Mouse (Mus musculus): ENCODE results near the gene Gucy2d. TPM values are rescaled to one million over a fixed set of nuclear protein-coding genes. Genes with fewer than 3 reads are reported as not detected.

Gucy2d gene
- polyA plus RNA-seq, 1 experiment from 2014 or later: not detected

DNA sequence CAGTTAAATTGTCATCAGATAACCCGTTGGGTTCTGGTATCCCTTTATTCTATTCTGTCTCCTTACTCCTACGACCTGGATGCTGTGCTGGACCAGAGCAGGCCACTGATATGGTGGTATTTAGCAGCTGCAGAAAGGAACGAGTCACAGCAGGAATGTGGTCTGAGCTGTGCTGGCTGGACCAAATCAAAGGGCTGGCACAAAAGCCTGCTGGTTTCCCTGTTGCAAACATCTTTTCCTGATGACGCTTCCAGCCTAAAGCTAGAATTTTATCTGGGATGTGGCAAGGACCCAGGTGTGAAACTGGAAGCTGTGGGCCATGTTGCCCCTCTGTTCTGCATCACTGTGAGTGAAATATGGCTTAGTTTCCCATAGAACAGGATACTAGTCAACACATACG, 57.2 kb downstream of the Gucy2d start:
- DNase-seq (ENCODE audit: low spot score) (no peak), ATAC-seq (replicated peaks; ENCODE audit: low FRiP score) (no peak)
- Histone ChIP-seq H3K36me3 (ENCODE audit: control insufficient read depth, insufficient read depth, low read length) (no peaks in the 10 kb centered on the region), H3K9ac (ENCODE audit: low read length) (no peak overlapping the region), H3K4me2 (ENCODE audit: low read depth, low read length, severe bottlenecking) (no peak overlapping the region), H3K4me1 (replicated peaks; ENCODE audit: control insufficient read depth, insufficient read depth, low read length) (no peaks in the 10 kb centered on the region), H3K9me3 (ENCODE audit: control insufficient read depth, low read length) (no peaks in the 10 kb centered on the region), H3K4me3 (ENCODE audit: low read depth, low read length) (no peak overlapping the region), H3K27me3 (ENCODE audit: control insufficient read depth, insufficient read depth, low read length) (no peaks in the 10 kb centered on the region), H3K27ac (ENCODE audit: low read depth, low read length) (no peak overlapping the region)
- WGBS: 60% methylated on average over 5 of the region's 5 CpGs

DNA sequence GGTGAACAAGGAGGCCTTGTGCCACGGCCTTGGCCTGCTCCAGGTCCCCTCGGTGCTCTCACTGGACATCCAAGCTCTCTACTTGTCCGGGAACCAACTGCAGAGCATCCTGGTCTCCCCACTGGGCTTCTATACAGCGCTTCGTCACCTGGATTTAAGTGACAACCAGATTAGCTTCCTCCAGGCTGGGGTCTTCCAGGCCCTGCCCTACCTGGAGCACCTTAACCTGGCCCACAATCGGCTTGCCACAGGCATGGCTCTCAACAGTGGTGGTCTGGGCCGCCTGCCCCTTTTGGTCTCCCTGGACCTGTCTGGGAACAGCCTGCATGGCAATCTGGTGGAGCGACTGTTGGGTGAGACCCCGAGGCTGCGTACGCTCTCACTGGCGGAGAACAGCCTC, 57.9 kb downstream of the Gucy2d start:
- H3K4me1 ChIP-seq (replicated peaks; ENCODE audit: control insufficient read depth, insufficient read depth, low read length): no peaks in the 10 kb centered on the region
- no peak for DNase-seq (ENCODE audit: low spot score)
- no peak overlapping the region for H3K4me3 ChIP-seq (ENCODE audit: low read depth, low read length)
- H3K27me3 ChIP-seq (ENCODE audit: control insufficient read depth, insufficient read depth, low read length): no peaks in the 10 kb centered on the region
- no peaks in the 10 kb centered on the region for H3K36me3 ChIP-seq (ENCODE audit: control insufficient read depth, insufficient read depth, low read length)
- ATAC-seq (replicated peaks; ENCODE audit: low FRiP score): no peak
- WGBS: 90% methylated on average over 12 of the region's 12 CpGs
- H3K9ac ChIP-seq (ENCODE audit: low read length): no peak overlapping the region
- H3K4me2 ChIP-seq (ENCODE audit: low read depth, low read length, severe bottlenecking): no peak overlapping the region
- no peaks in the 10 kb centered on the region for H3K9me3 ChIP-seq (ENCODE audit: control insufficient read depth, low read length)
- H3K27ac ChIP-seq (ENCODE audit: low read depth, low read length): no peak overlapping the region

GRCm38 (mm10) chr7:98498656-98499560, 58.7 kb downstream of the Gucy2d start:
- Histone ChIP-seq H3K36me3 (ENCODE audit: control insufficient read depth, insufficient read depth, low read length) (no peaks in the 10 kb centered on the region), H3K4me3 (ENCODE audit: low read depth, low read length) (no peak overlapping the region), H3K4me1 (replicated peaks; ENCODE audit: control insufficient read depth, insufficient read depth, low read length) (no peaks in the 10 kb centered on the region), H3K9ac (ENCODE audit: low read length) (no peak overlapping the region), H3K27ac (ENCODE audit: low read depth, low read length) (no peak overlapping the region), H3K9me3 (ENCODE audit: control insufficient read depth, low read length) (no peaks in the 10 kb centered on the region), H3K27me3 (ENCODE audit: control insufficient read depth, insufficient read depth, low read length) (no peaks in the 10 kb centered on the region), H3K4me2 (ENCODE audit: low read depth, low read length, severe bottlenecking) (no peak overlapping the region)
- no peak for ATAC-seq (replicated peaks; ENCODE audit: low FRiP score)
- 85% methylated on average over 20 of the region's 20 CpGs for WGBS
- DNase-seq (ENCODE audit: low spot score): no peak

DNA sequence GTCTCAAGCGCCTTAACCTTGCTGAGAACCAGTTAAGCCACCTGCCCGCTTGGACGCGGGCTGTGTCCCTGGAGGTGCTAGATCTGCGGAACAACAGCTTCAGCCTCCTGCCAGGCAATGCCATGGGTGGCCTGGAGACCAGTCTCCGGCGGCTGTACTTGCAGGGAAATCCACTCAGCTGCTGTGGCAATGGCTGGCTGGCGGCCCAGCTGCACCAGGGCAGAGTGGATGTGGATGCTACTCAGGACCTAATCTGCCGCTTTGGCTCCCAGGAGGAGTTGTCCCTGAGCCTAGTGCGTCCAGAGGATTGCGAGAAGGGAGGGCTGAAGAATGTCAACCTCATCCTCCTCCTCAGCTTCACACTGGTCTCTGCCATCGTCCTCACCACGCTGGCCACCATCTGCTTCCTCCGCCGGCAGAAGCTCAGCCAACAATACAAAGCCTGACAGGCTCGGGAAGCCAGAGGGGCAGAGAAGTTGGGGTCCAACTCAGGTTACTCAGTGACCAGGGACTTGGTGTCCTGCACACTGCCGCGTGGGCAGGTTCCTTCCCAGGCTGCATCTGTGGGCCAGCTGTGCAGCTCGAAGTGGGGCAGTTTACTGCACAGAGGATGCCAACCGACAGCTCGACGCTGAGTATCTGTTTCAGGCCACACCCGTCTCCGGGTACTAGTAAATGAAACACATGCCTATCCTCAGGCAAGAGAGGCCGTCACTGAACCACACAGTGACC, 59.5 kb downstream of the Gucy2d start:
- DNase-seq (ENCODE audit: low spot score): no peak
- no peaks in the 10 kb centered on the region for H3K36me3 ChIP-seq (ENCODE audit: control insufficient read depth, insufficient read depth, low read length)
- no peak overlapping the region for H3K9ac ChIP-seq (ENCODE audit: low read length)
- H3K27me3 ChIP-seq (ENCODE audit: control insufficient read depth, insufficient read depth, low read length): no peaks in the 10 kb centered on the region
- no peak overlapping the region for H3K27ac ChIP-seq (ENCODE audit: low read depth, low read length)
- H3K4me3 ChIP-seq (ENCODE audit: low read depth, low read length): no peak overlapping the region
- no peaks in the 10 kb centered on the region for H3K9me3 ChIP-seq (ENCODE audit: control insufficient read depth, low read length)
- no peak for ATAC-seq (replicated peaks; ENCODE audit: low FRiP score)
- WGBS: 83% methylated on average over 25 of the region's 25 CpGs
- no peaks in the 10 kb centered on the region for H3K4me1 ChIP-seq (replicated peaks; ENCODE audit: control insufficient read depth, insufficient read depth, low read length)
- H3K4me2 ChIP-seq (ENCODE audit: low read depth, low read length, severe bottlenecking): no peak overlapping the region

GRCm38 (mm10) chr7:98500470-98500869, 60.3 kb downstream of the Gucy2d start:
- no peak overlapping the region for H3K9ac ChIP-seq (ENCODE audit: low read length)
- DNase-seq (ENCODE audit: low spot score): no peak
- no peaks in the 10 kb centered on the region for H3K36me3 ChIP-seq (ENCODE audit: control insufficient read depth, insufficient read depth, low read length)
- no peak for ATAC-seq (replicated peaks; ENCODE audit: low FRiP score)
- WGBS: 94% methylated on average over 3 of the region's 3 CpGs
- H3K4me1 ChIP-seq (replicated peaks; ENCODE audit: control insufficient read depth, insufficient read depth, low read length): no peaks in the 10 kb centered on the region
- H3K27me3 ChIP-seq (ENCODE audit: control insufficient read depth, insufficient read depth, low read length): no peaks in the 10 kb centered on the region
- no peak overlapping the region for H3K4me2 ChIP-seq (ENCODE audit: low read depth, low read length, severe bottlenecking)
- no peaks in the 10 kb centered on the region for H3K9me3 ChIP-seq (ENCODE audit: control insufficient read depth, low read length)
- no peak overlapping the region for H3K27ac ChIP-seq (ENCODE audit: low read depth, low read length)
- no peak overlapping the region for H3K4me3 ChIP-seq (ENCODE audit: low read depth, low read length)

- Histone ChIP-seq H3K4me3 (ENCODE audit: low read depth, low read length) (no peak overlapping the region), H3K27me3 (ENCODE audit: control insufficient read depth, insufficient read depth, low read length) (no peaks in the 10 kb centered on the region), H3K9ac (ENCODE audit: low read length) (no peak overlapping the region), H3K27ac (ENCODE audit: low read depth, low read length) (no peak overlapping the region), H3K4me2 (ENCODE audit: low read depth, low read length, severe bottlenecking) (no peak overlapping the region), H3K9me3 (ENCODE audit: control insufficient read depth, low read length) (no peaks in the 10 kb centered on the region), H3K4me1 (replicated peaks; ENCODE audit: control insufficient read depth, insufficient read depth, low read length) (no peaks in the 10 kb centered on the region), H3K36me3 (ENCODE audit: control insufficient read depth, insufficient read depth, low read length) (no peaks in the 10 kb centered on the region)
- WGBS: 92% methylated on average over 7 of the region's 7 CpGs
- no peak for DNase-seq (ENCODE audit: low spot score)
- ATAC-seq (replicated peaks; ENCODE audit: low FRiP score): no peak
These were observed 60.9 kb downstream of the Gucy2d start for GRCm38 (mm10) chr7:98501078-98501477.

DNA sequence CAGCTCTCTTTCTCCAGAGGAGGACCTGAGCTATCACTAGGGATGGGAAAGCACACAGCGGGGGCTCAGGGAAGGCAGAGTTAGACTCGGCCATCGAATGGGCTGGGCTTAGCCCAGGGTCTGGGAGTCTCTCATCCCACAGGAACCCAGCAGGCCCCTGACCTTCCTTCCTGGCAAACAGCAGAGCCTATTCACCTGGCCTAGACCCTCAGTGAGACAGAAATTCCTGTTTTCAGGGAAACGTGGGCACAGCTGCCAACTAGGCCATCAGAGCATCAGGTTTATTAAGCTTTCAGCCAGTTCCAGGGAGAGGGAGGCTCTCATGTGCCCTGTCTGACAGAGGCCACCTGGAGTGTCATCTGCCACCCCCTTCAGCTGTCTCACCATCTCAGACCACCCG, 62.7 kb downstream of the Gucy2d start:
- DNase-seq (ENCODE audit: low spot score) (no peak), ATAC-seq (replicated peaks; ENCODE audit: low FRiP score) (no peak)
- 25% methylated on average over 5 of the region's 5 CpGs for WGBS
- no peak overlapping the region for H3K4me2 ChIP-seq (ENCODE audit: low read depth, low read length, severe bottlenecking)
- no peak overlapping the region for H3K4me3 ChIP-seq (ENCODE audit: low read depth, low read length)
- H3K9ac ChIP-seq (ENCODE audit: low read length): no peak overlapping the region
- H3K36me3 ChIP-seq (ENCODE audit: control insufficient read depth, insufficient read depth, low read length): no peaks in the 10 kb centered on the region
- no peaks in the 10 kb centered on the region for H3K4me1 ChIP-seq (replicated peaks; ENCODE audit: control insufficient read depth, insufficient read depth, low read length)
- no peaks in the 10 kb centered on the region for H3K9me3 ChIP-seq (ENCODE audit: control insufficient read depth, low read length)
- no peaks in the 10 kb centered on the region for H3K27me3 ChIP-seq (ENCODE audit: control insufficient read depth, insufficient read depth, low read length)
- no peak overlapping the region for H3K27ac ChIP-seq (ENCODE audit: low read depth, low read length)

GRCm38 (mm10) chr7:98503951-98504647, 63.9 kb downstream of the Gucy2d start:
- 66% methylated on average over 6 of the region's 6 CpGs for WGBS
- DNase-seq (ENCODE audit: low spot score) (no peak), ATAC-seq (replicated peaks; ENCODE audit: low FRiP score) (no peak)
- no peak overlapping the region; the same call in 1 of the 2 replicates for H3K9ac ChIP-seq (ENCODE audit: low read length)
- H3K4me2 ChIP-seq (ENCODE audit: low read depth, low read length, severe bottlenecking): no peak overlapping the region
- H3K27me3 ChIP-seq (ENCODE audit: control insufficient read depth, insufficient read depth, low read length): no peaks in the 10 kb centered on the region
- H3K4me3 ChIP-seq (ENCODE audit: low read depth, low read length): no peak overlapping the region
- H3K4me1 ChIP-seq (replicated peaks; ENCODE audit: control insufficient read depth, insufficient read depth, low read length): no peaks in the 10 kb centered on the region
- no peaks in the 10 kb centered on the region for H3K9me3 ChIP-seq (ENCODE audit: control insufficient read depth, low read length)
- no peak overlapping the region for H3K27ac ChIP-seq (ENCODE audit: low read depth, low read length)
- H3K36me3 ChIP-seq (ENCODE audit: control insufficient read depth, insufficient read depth, low read length): no peaks in the 10 kb centered on the region

All from forebrain, embryonic 11.5 days (tissue).